Mouse (Mus musculus): ENCODE data around the gene Ccnyl1. TPM values are rescaled to one million over a fixed set of nuclear protein-coding genes. Genes with fewer than 3 reads are reported as not detected.

Gene Ccnyl1
- polyA plus RNA-seq, 1 experiment, result 8.5 TPM

- Histone ChIP-seq H3K4me3 (ENCODE audit: insufficient read depth, low read length) (no peak overlapping the region), H3K4me1 (ENCODE audit: control insufficient read depth, insufficient read depth, low read length) (peaks cover 4% of the 10 kb centered on the region), H3K27ac (ENCODE audit: insufficient read depth, low read depth, low read length) (no peak overlapping the region)
- TF ChIP-seq POLR2A (IDR thresholded peaks at IDR 0.05; ENCODE audit: borderline replicate concordance, low read depth, low read length), result no peak
- no peak for TF ChIP-seq CTCF (IDR thresholded peaks at IDR 0.05; ENCODE audit: low read depth, low read length)
These were observed 65.8 kb downstream of the Ccnyl1 start for GRCm38 (mm10) chr1:64755971-64756639.

- H3K4me1 ChIP-seq (ENCODE audit: control insufficient read depth, insufficient read depth, low read length), result peaks cover 4% of the 10 kb centered on the region
- no peak overlapping the region for H3K4me3 ChIP-seq (ENCODE audit: insufficient read depth, low read length)
- no peak overlapping the region for H3K27ac ChIP-seq (ENCODE audit: insufficient read depth, low read depth, low read length)
- no peak for TF ChIP-seq CTCF (IDR thresholded peaks at IDR 0.05; ENCODE audit: low read depth, low read length)
- TF ChIP-seq POLR2A (IDR thresholded peaks at IDR 0.05; ENCODE audit: borderline replicate concordance, low read depth, low read length), result no peak
These were observed 66.4 kb downstream of the Ccnyl1 start for GRCm38 (mm10) chr1:64756640-64757030.

GRCm38 (mm10) chr1:64757254-64757653 lies 67.0 kb downstream of the Ccnyl1 start:
- Histone ChIP-seq H3K4me1 (ENCODE audit: control insufficient read depth, insufficient read depth, low read length) (peaks cover 4% of the 10 kb centered on the region), H3K27ac (ENCODE audit: insufficient read depth, low read depth, low read length) (no peak overlapping the region), H3K4me3 (ENCODE audit: insufficient read depth, low read length) (no peak overlapping the region)
- no peak for TF ChIP-seq CTCF (IDR thresholded peaks at IDR 0.05; ENCODE audit: low read depth, low read length)
- TF ChIP-seq POLR2A (IDR thresholded peaks at IDR 0.05; ENCODE audit: borderline replicate concordance, low read depth, low read length), result no peak

GRCm38 (mm10) chr1:64757766-64758165 lies 67.5 kb downstream of the Ccnyl1 start:
- peaks cover 4% of the 10 kb centered on the region for H3K4me1 ChIP-seq (ENCODE audit: control insufficient read depth, insufficient read depth, low read length)
- TF ChIP-seq CTCF (IDR thresholded peaks at IDR 0.05; ENCODE audit: low read depth, low read length) (no peak), POLR2A (IDR thresholded peaks at IDR 0.05; ENCODE audit: borderline replicate concordance, low read depth, low read length) (no peak)
- no peak overlapping the region for H3K27ac ChIP-seq (ENCODE audit: insufficient read depth, low read depth, low read length)
- H3K4me3 ChIP-seq (ENCODE audit: insufficient read depth, low read length), result no peak overlapping the region

GRCm38 (mm10) chr1:64761646-64762045 lies 71.4 kb downstream of the Ccnyl1 start:
- no peaks in the 10 kb centered on the region for H3K4me1 ChIP-seq (ENCODE audit: control insufficient read depth, insufficient read depth, low read length)
- H3K4me3 ChIP-seq (ENCODE audit: insufficient read depth, low read length), result no peak overlapping the region
- TF ChIP-seq POLR2A (IDR thresholded peaks at IDR 0.05; ENCODE audit: borderline replicate concordance, low read depth, low read length) (no peak), CTCF (IDR thresholded peaks at IDR 0.05; ENCODE audit: low read depth, low read length) (no peak)
- H3K27ac ChIP-seq (ENCODE audit: insufficient read depth, low read depth, low read length), result no peak overlapping the region

GRCm38 (mm10) chr1:64770169-64770568 lies 79.9 kb downstream of the Ccnyl1 start:
- no peaks in the 10 kb centered on the region for H3K4me1 ChIP-seq (ENCODE audit: control insufficient read depth, insufficient read depth, low read length)
- H3K4me3 ChIP-seq (ENCODE audit: insufficient read depth, low read length), result no peak overlapping the region
- TF ChIP-seq CTCF (IDR thresholded peaks at IDR 0.05; ENCODE audit: low read depth, low read length) (no peak), POLR2A (IDR thresholded peaks at IDR 0.05; ENCODE audit: borderline replicate concordance, low read depth, low read length) (no peak)
- H3K27ac ChIP-seq (ENCODE audit: insufficient read depth, low read depth, low read length), result no peak overlapping the region

GRCm38 (mm10) chr1:64773305-64773704 lies 83.0 kb downstream of the Ccnyl1 start:
- H3K4me3 ChIP-seq (ENCODE audit: insufficient read depth, low read length), result no peak overlapping the region
- TF ChIP-seq CTCF (IDR thresholded peaks at IDR 0.05; ENCODE audit: low read depth, low read length), result no peak
- TF ChIP-seq POLR2A (IDR thresholded peaks at IDR 0.05; ENCODE audit: borderline replicate concordance, low read depth, low read length), result no peak
- peaks cover under 1% of the 10 kb centered on the region for H3K4me1 ChIP-seq (ENCODE audit: control insufficient read depth, insufficient read depth, low read length)
- no peak overlapping the region for H3K27ac ChIP-seq (ENCODE audit: insufficient read depth, low read depth, low read length)

Other genes with a start within 250 kb of the Ccnyl1 start
- gene Creb1, start 157.8 kb upstream of the Ccnyl1 start, polyA plus RNA-seq (2012; ENCODE audit: insufficient read depth, insufficient read length, missing spikeins), result 31.5 and 41.5 TPM in 2 replicates
- 19.7 and 20.5 TPM in 2 replicates for gene Mettl21a, start 73.2 kb upstream of the Ccnyl1 start, polyA plus RNA-seq (2012; ENCODE audit: insufficient read depth, insufficient read length, missing spikeins)
- gene Fzd5, start 47.3 kb downstream of the Ccnyl1 start, polyA plus RNA-seq (2012; ENCODE audit: insufficient read depth, insufficient read length, missing spikeins), result 2.4 TPM in 2 replicates